Mouse (Mus musculus) neutrophil, adult 59 days (primary cell): Measurements from ENCODE around the gene Nodal. TPM values are rescaled to one million over a fixed set of nuclear protein-coding genes. Genes with fewer than 3 reads are reported as not detected.

Experiments
- total RNA-seq, 2 experiments: library from RNA; stranded (reverse); gene quantifications; 1 replicate in 1 of 2; 2 replicates in 1 of 2; pipeline ENCODE4 v1.2.4; 2023

Nodal gene
- not detected for total RNA-seq

GRCm38 (mm10) chr10:61417672-61418071 lies at the start of gene Nodal:
Gene Nodal (plus strand): TSS chr10:61417972.

GRCm38 (mm10) chr10:61383021-61383714 lies 34.6 kb upstream of the Nodal start, which contains the start of gene Pald1:
Gene Pald1 (minus strand): TSS chr10:61383530.

GRCm38 (mm10) chr10:61452645-61453044 lies 34.9 kb downstream of the Nodal start, which contains the start of gene Eif4ebp2:
Gene Eif4ebp2 (minus strand): TSS chr10:61452661.

Other genes with a start within 250 kb of the Nodal start
- gene Tbata, start 246.0 kb upstream of the Nodal start, total RNA-seq = not detected
- under 1 TPM; 0.11 to 0.20 TPM for gene Adamts14, start 144.5 kb upstream of the Nodal start, total RNA-seq
- not detected for gene Prf1, start 120.1 kb upstream of the Nodal start, total RNA-seq
- gene Pald1, start 34.4 kb upstream of the Nodal start, total RNA-seq = under 1 TPM; 0.20 to 0.29 TPM
- 100 to 1,000 TPM; 135 to 146 TPM for gene Eif4ebp2, start 34.7 kb downstream of the Nodal start, total RNA-seq
- gene Lrrc20, start 57.8 kb downstream of the Nodal start, total RNA-seq = 1 to 10 TPM; 7.4 to 9.7 TPM
- not detected for gene Npffr1, start 177.5 kb downstream of the Nodal start, total RNA-seq
- 10 to 100 TPM in 1 of 2 experiments, 1 to 10 TPM in 1; 9.6 to 10.3 TPM for gene Ppa1, start 230.6 kb downstream of the Nodal start, total RNA-seq